Comparison of ENCODE assay signal across 8 mouse cellular contexts in the genomic region with DNA sequence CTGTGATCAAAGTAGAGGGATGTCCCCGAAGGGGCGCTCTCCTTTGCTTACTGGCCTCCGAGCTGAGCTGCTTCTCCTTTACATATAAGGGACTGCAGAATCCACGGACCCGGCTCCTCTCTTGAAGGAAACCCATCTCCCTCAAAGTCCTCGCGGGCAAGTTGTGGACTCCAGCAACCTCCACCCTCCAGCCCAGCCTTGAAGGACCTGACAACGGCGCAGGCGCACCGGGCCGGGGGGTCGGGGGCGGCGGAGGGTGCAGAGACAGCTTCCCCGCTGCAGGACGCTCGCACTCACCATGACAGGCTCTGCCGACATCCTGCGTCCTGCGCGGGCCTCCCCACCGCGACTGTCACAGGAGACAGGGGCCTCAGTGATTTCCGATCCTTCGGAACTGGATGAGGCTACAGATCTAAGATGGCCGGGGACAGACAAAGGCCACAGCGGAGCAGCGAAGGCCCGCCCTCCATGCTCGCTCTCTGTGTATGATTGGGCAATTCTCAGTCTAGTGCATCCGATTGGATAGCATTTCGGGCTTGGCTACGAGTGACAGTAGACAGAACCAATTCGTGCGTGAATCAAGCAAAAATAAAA. TPM values are rescaled to one million over a fixed set of nuclear protein-coding genes. Genes with fewer than 3 reads are reported as not detected.
DNase-seq lines count a peak whose midpoint lies in the region; ATAC-seq lines count a peak whose summit lies in the region.

A gene (minus strand): TSS at position 440 of the 594 bp plus-strand sequence.

- peak within 1 kb of the TSS; percentile 77 for H3K4me2 ChIP-seq in heart, embryonic 14.5 days (ENCODE audit: low read length)
- H3K4me2 ChIP-seq in liver, embryonic 13.5 days, result peak within 1 kb of the TSS; percentile 71
- peak within 1 kb of the TSS; percentile 72 for H3K4me2 ChIP-seq in stomach, embryonic 16.5 days (ENCODE audit: low read depth, low read length)

- WGBS in heart, embryonic 14.5 days, result under 1% methylated on average over 36 of the region's 36 CpGs
- under 1% methylated on average over 36 of the region's 36 CpGs for WGBS in liver, embryonic 13.5 days (ENCODE audit: insufficient replicate concordance)
- WGBS in stomach, embryonic 16.5 days, result under 1% methylated on average over 36 of the region's 36 CpGs

- DNase-seq in c-Kit-negative CD71-positive TER-119-positive erythroid progenitor cells, embryonic 14.5 days (ENCODE audit: low read depth, low spot score), result peak; percentile 83
- peak; percentile 98 for DNase-seq in fibroblast of lung, adult 2 months (ENCODE audit: low read depth)
- peak; percentile 96 for DNase-seq in kidney, postnatal 14 days
- DNase-seq in liver, embryonic 13.5 days, result peak; percentile 87
- DNase-seq in neural tube, embryonic 10.5 days (ENCODE audit: extremely low spot score, low spot score), result peak; percentile 90

- H3K27me3 ChIP-seq in heart, embryonic 14.5 days (ENCODE audit: control insufficient read depth, insufficient read depth, low read length), result no peaks in the 10 kb centered on the region
- H3K27me3 ChIP-seq in liver, embryonic 13.5 days, result no peaks in the 10 kb centered on the region
- no peaks in the 10 kb centered on the region for H3K27me3 ChIP-seq in stomach, embryonic 16.5 days (ENCODE audit: control insufficient read depth, insufficient read depth, low read length)

- H3K9ac ChIP-seq in heart, embryonic 14.5 days (ENCODE audit: low read length), result peak within 1 kb of the TSS; percentile 92
- peak within 1 kb of the TSS; percentile 82 for H3K9ac ChIP-seq in liver, embryonic 13.5 days
- H3K9ac ChIP-seq in stomach, embryonic 16.5 days (ENCODE audit: low read length), result peak within 1 kb of the TSS; percentile 88

- H3K27ac ChIP-seq in heart, embryonic 14.5 days (replicated peaks in 1 of 2; ENCODE audit: control insufficient read depth in 1 of 2, insufficient read depth in 1 of 2, low read depth in 2 of 2, low read length in 2 of 2), result peak within 1 kb of the TSS; percentile 95
- peak within 1 kb of the TSS; percentile 63 for H3K27ac ChIP-seq in liver, embryonic 13.5 days
- H3K27ac ChIP-seq in stomach, embryonic 16.5 days (ENCODE audit: low read length), result peak within 1 kb of the TSS; percentile 91

- ATAC-seq in CD4-positive, CD25-positive, alpha-beta regulatory T cell, adult 4 months, result peak; percentile 99
- peak; percentile 100 for ATAC-seq in heart, embryonic 14.5 days (ENCODE audit: insufficient number of reproducible peaks, insufficient read depth, low FRiP score, low read depth)
- ATAC-seq in liver, embryonic 13.5 days (ENCODE audit: low read depth), result peak; percentile 100
- ATAC-seq in stomach, embryonic 16.5 days (ENCODE audit: insufficient read depth, low FRiP score), result peak; percentile 100

- no peaks in the 10 kb centered on the region for H3K9me3 ChIP-seq in heart, embryonic 14.5 days (ENCODE audit: control insufficient read depth, low read length)
- H3K9me3 ChIP-seq in liver, embryonic 13.5 days (replicated peaks), result no peaks in the 10 kb centered on the region
- no peaks in the 10 kb centered on the region for H3K9me3 ChIP-seq in stomach, embryonic 16.5 days (replicated peaks; ENCODE audit: control insufficient read depth, low read length)

- peaks cover 2 to 21% of the 10 kb centered on the region in 2 experiments for H3K4me1 ChIP-seq in heart, embryonic 14.5 days (ENCODE audit: control insufficient read depth in 2 of 2, insufficient read depth in 2 of 2, low read length in 2 of 2)
- H3K4me1 ChIP-seq in liver, embryonic 13.5 days (replicated peaks), result peaks cover 13% of the 10 kb centered on the region
- peaks cover 13% of the 10 kb centered on the region for H3K4me1 ChIP-seq in stomach, embryonic 16.5 days (ENCODE audit: control insufficient read depth, insufficient read depth, low read length)

- H3K4me3 ChIP-seq in heart, embryonic 14.5 days (ENCODE audit: control insufficient read depth in 1 of 2, insufficient read depth in 1 of 2, low read depth in 1 of 2, low read length in 2 of 2), result peak within 1 kb of the TSS; percentile 68 to 80
- peak within 1 kb of the TSS; percentile 75 for H3K4me3 ChIP-seq in liver, embryonic 13.5 days (replicated peaks)
- H3K4me3 ChIP-seq in stomach, embryonic 16.5 days (replicated peaks; ENCODE audit: low read length), result peak within 1 kb of the TSS; percentile 65

- H3K36me3 ChIP-seq in heart, embryonic 14.5 days (ENCODE audit: control insufficient read depth, insufficient read depth, low read length), result peaks cover 22% of the 10 kb centered on the region
- H3K36me3 ChIP-seq in liver, embryonic 13.5 days, result peaks cover 9% of the 10 kb centered on the region
- H3K36me3 ChIP-seq in stomach, embryonic 16.5 days (ENCODE audit: control insufficient read depth, insufficient read depth, low read length), result peaks cover 15% of the 10 kb centered on the region

RNA-seq across cellular contexts. Expression of the gene that starts here (rescaled TPM):
- polyA plus RNA-seq in CD4-positive, CD25-positive, alpha-beta regulatory T cell, adult 4 months (2017; shearing (Covaris generic)), result 10 to 100 TPM; 17.9 to 20.3 TPM
- 18.6 and 20.7 TPM in 2 replicates for polyA plus RNA-seq in heart, embryonic 14.5 days (2014; fragmentation: Nextera tagmentation; extraction: Ambion mirVana)
- polyA plus RNA-seq in liver, embryonic 13.5 days (2015; fragmentation: Nextera tagmentation; extraction: Ambion mirVana), result 3.7 and 4.9 TPM in 2 replicates
- polyA plus RNA-seq in stomach, embryonic 16.5 days (2015; fragmentation: Nextera tagmentation; extraction: Ambion mirVana), result 21.6 and 22.7 TPM in 2 replicates

Comparison
In these comparisons a context has a peak if more than half of its experiments do, and no peak if none do; other contexts are left out.
1. Peak in every context shown above with its lines: DNase-seq, ATAC-seq, H3K4me3 ChIP-seq and H3K27ac ChIP-seq.